Mouse (Mus musculus): ENCODE measurements at regions not wholly inside any gene's neighbourhood (a gene's known extent, or its start where the extent isn't known, plus 50 kb on each side); places are given as distances from the start of the nearest gene placed in this dataset.
A peak's percentile ranks its signal among the peaks of the same experiment; 100 is the strongest.

DNA sequence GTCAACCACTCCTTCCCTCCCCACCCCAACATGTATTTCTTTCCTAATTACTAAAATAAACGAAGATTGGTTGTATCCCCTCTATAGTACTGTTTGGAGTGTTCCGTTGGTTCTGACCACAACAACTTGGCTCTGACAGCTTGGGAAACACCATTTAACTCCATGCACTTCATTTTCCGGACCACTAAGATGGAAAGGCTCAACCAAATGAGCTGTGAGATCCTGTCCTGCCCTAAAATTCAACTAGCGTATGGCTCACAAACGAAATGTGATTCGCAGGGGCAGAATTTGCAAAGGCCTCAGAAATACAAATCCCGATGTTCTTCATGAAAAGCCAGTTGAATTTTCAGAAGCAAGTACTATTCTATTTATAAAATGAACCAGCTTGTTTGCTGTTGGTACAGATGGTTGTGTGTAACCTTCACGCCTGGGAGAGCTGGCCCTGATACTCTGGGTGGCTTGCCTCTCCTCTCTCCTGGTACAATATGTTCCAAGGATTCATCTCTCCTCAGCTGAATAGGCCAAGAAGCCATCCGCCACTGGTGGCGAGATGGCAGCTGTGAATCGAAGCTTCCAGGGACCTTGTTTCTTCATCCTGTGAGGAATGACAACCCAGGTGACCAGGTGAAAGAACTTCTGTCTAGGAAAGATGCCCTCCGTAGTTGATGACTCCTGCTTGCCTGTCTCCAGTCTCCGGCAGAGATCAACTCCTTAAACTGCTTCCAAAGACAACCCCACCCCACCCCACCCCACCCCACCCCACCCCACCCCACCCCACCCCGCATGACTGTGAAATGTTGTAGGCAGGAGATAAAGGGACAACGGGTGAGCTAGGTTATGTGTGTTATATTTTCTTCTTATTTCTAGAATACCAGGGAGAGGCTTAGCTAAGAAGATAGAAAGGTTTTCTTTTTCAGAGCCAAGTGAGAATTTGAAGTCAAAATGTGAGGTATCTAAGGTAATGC, 237.7 kb upstream of the Map3k1 start:
- WGBS: 89% methylated on average over 15 of the region's 15 CpGs
- H3K27ac ChIP-seq (ENCODE audit: low read depth, low read length): no peak overlapping the region
- H3K4me2 ChIP-seq (ENCODE audit: low read depth, low read length, poor library complexity, severe bottlenecking): no peak overlapping the region
- peak; percentile 15 for DNase-seq (ENCODE audit: low spot score)
- H3K9me3 ChIP-seq (ENCODE audit: low read length): no peaks in the 10 kb centered on the region
- H3K27me3 ChIP-seq (ENCODE audit: insufficient read depth, low read length): no peaks in the 10 kb centered on the region
- H3K4me3 ChIP-seq (ENCODE audit: low read depth, low read length): no peak overlapping the region
- no peak for TF ChIP-seq CTCF (IDR thresholded peaks at IDR 0.05)
- H3K36me3 ChIP-seq (ENCODE audit: insufficient read depth, low read length): no peaks in the 10 kb centered on the region
- no peak for ATAC-seq (ENCODE audit: low FRiP score)
- H3K9ac ChIP-seq (replicated peaks; ENCODE audit: low read length, poor library complexity, severe bottlenecking): no peak overlapping the region
- no peaks in the 10 kb centered on the region for H3K4me1 ChIP-seq (ENCODE audit: insufficient read depth, low read length)

DNA sequence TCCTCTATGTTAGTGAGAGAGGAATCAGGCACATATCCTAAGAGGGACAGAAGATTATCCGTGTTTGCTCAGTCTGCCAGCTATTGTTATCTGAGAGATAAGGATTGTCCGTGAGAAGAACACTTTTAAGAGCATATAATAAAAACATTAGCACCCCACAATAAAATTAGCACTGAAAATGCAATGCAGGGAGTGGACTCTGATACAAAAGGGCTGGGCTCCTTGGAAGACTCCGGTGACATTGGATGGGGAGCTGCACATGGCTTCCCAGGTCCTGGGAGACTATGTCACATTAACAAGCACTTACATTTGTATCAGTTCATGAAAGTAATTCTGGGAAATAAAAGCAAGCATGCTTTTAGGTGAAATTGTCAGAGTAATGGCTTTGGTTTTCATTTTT, 238.6 kb upstream of the Map3k1 start:
- TF ChIP-seq CTCF (IDR thresholded peaks at IDR 0.05): no peak
- Histone ChIP-seq H3K9ac (replicated peaks; ENCODE audit: low read length, poor library complexity, severe bottlenecking) (no peak overlapping the region), H3K9me3 (ENCODE audit: low read length) (no peaks in the 10 kb centered on the region), H3K4me2 (ENCODE audit: low read depth, low read length, poor library complexity, severe bottlenecking) (no peak overlapping the region), H3K27me3 (ENCODE audit: insufficient read depth, low read length) (no peaks in the 10 kb centered on the region), H3K36me3 (ENCODE audit: insufficient read depth, low read length) (no peaks in the 10 kb centered on the region), H3K4me3 (ENCODE audit: low read depth, low read length) (no peak overlapping the region), H3K4me1 (ENCODE audit: insufficient read depth, low read length) (no peaks in the 10 kb centered on the region), H3K27ac (ENCODE audit: low read depth, low read length) (no peak overlapping the region)
- 57% methylated on average over 3 of the region's 3 CpGs for WGBS
- DNase-seq (ENCODE audit: low spot score) (no peak), ATAC-seq (ENCODE audit: low FRiP score) (no peak)

DNA sequence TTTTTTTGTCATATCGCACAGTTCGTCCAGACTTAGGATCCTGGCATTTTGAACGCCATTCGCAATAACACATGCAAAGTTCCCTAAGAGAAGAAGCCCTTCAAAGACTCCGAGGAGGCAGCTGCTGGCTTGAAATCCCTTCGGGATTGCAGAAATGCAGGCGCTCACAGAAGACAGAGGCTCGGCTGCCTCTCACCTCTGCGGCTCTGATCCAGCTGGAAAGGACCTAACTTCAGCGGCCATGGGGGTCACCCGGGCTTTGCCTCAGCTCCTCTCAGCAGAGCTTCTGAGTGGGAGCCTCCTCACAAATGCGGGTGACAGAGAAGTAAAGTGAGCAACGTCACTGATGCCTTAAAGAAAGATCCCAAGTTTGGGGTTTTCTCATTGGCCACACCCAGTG, 239.1 kb upstream of the Map3k1 start:
- WGBS: 69% methylated on average over 13 of the region's 13 CpGs
- Histone ChIP-seq H3K36me3 (ENCODE audit: insufficient read depth, low read length) (no peaks in the 10 kb centered on the region), H3K4me3 (ENCODE audit: low read depth, low read length) (no peak overlapping the region), H3K27ac (ENCODE audit: low read depth, low read length) (no peak overlapping the region), H3K9me3 (ENCODE audit: low read length) (no peaks in the 10 kb centered on the region), H3K9ac (replicated peaks; ENCODE audit: low read length, poor library complexity, severe bottlenecking) (no peak overlapping the region), H3K4me1 (ENCODE audit: insufficient read depth, low read length) (no peaks in the 10 kb centered on the region), H3K4me2 (ENCODE audit: low read depth, low read length, poor library complexity, severe bottlenecking) (no peak overlapping the region), H3K27me3 (ENCODE audit: insufficient read depth, low read length) (no peaks in the 10 kb centered on the region)
- DNase-seq (ENCODE audit: low spot score): no peak
- ATAC-seq (ENCODE audit: low FRiP score): no peak
- no peak for TF ChIP-seq CTCF (IDR thresholded peaks at IDR 0.05)

DNA sequence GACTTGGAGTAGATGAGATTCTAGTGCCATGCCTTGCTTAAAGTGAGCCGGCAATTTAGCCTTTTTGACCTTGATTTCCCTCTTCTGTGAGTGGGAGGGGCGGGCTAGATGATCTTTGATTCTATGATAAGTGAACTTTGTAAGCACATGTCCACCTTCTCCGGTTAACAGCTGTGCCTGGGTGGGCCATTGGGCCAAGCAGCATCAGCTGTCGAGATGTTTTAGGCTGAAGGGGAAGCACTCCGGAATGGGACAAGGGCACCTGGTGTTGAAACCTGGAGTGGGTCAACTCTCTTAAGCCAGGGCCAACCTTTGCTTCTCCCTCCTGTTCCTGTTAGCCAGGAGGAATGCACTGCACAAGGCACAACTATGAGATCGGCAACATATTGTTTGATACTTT, 239.5 kb upstream of the Map3k1 start:
- Histone ChIP-seq H3K27ac (ENCODE audit: low read depth, low read length) (no peak overlapping the region), H3K4me2 (ENCODE audit: low read depth, low read length, poor library complexity, severe bottlenecking) (no peak overlapping the region), H3K9ac (replicated peaks; ENCODE audit: low read length, poor library complexity, severe bottlenecking) (no peak overlapping the region), H3K4me1 (ENCODE audit: insufficient read depth, low read length) (no peaks in the 10 kb centered on the region), H3K4me3 (ENCODE audit: low read depth, low read length) (no peak overlapping the region), H3K9me3 (ENCODE audit: low read length) (no peaks in the 10 kb centered on the region), H3K27me3 (ENCODE audit: insufficient read depth, low read length) (no peaks in the 10 kb centered on the region), H3K36me3 (ENCODE audit: insufficient read depth, low read length) (no peaks in the 10 kb centered on the region)
- whole genome bisulfite sequencing: 89% methylated on average over 6 of the region's 6 CpGs
- TF ChIP-seq CTCF (IDR thresholded peaks at IDR 0.05): no peak
- ATAC-seq (ENCODE audit: low FRiP score): no peak
- DNase-seq (ENCODE audit: low spot score): no peak

DNA sequence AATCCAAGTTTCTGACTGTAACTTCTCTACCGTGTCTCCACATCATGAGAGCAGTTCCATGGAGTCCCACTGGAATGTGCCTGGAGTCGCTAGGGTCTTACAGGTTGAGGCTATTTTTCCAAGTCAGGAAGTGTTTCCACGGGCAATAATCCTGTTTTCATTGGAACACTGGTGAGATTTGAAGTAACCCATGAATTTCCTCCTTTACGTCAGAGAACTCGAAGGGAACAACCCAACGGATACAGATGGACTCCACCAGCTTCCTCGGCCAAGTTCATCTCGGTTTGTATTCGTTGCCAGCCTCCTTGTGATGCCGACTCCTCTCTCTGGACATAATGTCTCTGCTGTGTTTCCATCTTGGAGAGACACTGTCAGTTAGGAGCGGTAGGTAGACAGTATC, 237.4 kb upstream of the Ankrd55 start:
- H3K9ac ChIP-seq (replicated peaks; ENCODE audit: low read length, poor library complexity, severe bottlenecking): no peak overlapping the region
- DNase-seq (ENCODE audit: low spot score) (no peak), ATAC-seq (ENCODE audit: low FRiP score) (no peak)
- H3K27me3 ChIP-seq (ENCODE audit: insufficient read depth, low read length): no peaks in the 10 kb centered on the region
- no peaks in the 10 kb centered on the region for H3K4me1 ChIP-seq (ENCODE audit: insufficient read depth, low read length)
- no peaks in the 10 kb centered on the region for H3K9me3 ChIP-seq (ENCODE audit: low read length)
- TF ChIP-seq CTCF (IDR thresholded peaks at IDR 0.05): no peak
- H3K4me2 ChIP-seq (ENCODE audit: low read depth, low read length, poor library complexity, severe bottlenecking): no peak overlapping the region
- no peak overlapping the region for H3K4me3 ChIP-seq (ENCODE audit: low read depth, low read length)
- 91% methylated on average over 11 of the region's 11 CpGs for WGBS
- H3K36me3 ChIP-seq (ENCODE audit: insufficient read depth, low read length): no peaks in the 10 kb centered on the region
- H3K27ac ChIP-seq (ENCODE audit: low read depth, low read length): no peak overlapping the region

DNA sequence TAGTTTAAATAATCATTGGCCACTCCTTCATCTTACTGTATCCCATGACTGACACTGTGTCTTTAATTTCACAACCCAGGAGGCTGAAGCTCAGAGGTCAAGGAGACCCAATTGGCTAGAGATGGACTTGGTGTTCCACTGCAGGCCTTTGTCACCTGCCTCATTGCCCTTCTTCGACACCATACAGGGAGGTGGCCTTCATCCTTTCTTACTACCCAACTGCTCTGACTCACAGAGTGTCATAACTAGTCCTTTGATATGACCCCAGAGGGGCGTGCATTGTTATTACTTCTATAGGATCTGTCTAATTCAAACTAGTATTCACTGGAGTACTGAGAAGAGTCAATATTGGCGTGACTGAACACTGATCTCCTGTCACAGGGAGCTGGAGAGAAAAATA, 236.2 kb upstream of the Ankrd55 start:
- no peaks in the 10 kb centered on the region for H3K9me3 ChIP-seq (ENCODE audit: low read length)
- H3K4me1 ChIP-seq (ENCODE audit: insufficient read depth, low read length): no peaks in the 10 kb centered on the region
- no peak overlapping the region for H3K9ac ChIP-seq (replicated peaks; ENCODE audit: low read length, poor library complexity, severe bottlenecking)
- no peak for TF ChIP-seq CTCF (IDR thresholded peaks at IDR 0.05)
- 84% methylated on average over 3 of the region's 3 CpGs for WGBS
- DNase-seq (ENCODE audit: low spot score) (no peak), ATAC-seq (ENCODE audit: low FRiP score) (no peak)
- H3K27ac ChIP-seq (ENCODE audit: low read depth, low read length): no peak overlapping the region
- no peaks in the 10 kb centered on the region for H3K27me3 ChIP-seq (ENCODE audit: insufficient read depth, low read length)
- H3K4me3 ChIP-seq (ENCODE audit: low read depth, low read length): no peak overlapping the region
- no peaks in the 10 kb centered on the region for H3K36me3 ChIP-seq (ENCODE audit: insufficient read depth, low read length)
- no peak overlapping the region for H3K4me2 ChIP-seq (ENCODE audit: low read depth, low read length, poor library complexity, severe bottlenecking)
